Mouse (Mus musculus) frontal cortex, postnatal 25 days (tissue): ENCODE results near the gene Aco2.

Experiments used
- DNase-seq, 2 experiments: peaks; one replicate each; pipeline ENCODE4 v3.0.0; 2022; ENCODE audit warnings: low spot score in 2 of 2

Aco2 gene

DNA sequence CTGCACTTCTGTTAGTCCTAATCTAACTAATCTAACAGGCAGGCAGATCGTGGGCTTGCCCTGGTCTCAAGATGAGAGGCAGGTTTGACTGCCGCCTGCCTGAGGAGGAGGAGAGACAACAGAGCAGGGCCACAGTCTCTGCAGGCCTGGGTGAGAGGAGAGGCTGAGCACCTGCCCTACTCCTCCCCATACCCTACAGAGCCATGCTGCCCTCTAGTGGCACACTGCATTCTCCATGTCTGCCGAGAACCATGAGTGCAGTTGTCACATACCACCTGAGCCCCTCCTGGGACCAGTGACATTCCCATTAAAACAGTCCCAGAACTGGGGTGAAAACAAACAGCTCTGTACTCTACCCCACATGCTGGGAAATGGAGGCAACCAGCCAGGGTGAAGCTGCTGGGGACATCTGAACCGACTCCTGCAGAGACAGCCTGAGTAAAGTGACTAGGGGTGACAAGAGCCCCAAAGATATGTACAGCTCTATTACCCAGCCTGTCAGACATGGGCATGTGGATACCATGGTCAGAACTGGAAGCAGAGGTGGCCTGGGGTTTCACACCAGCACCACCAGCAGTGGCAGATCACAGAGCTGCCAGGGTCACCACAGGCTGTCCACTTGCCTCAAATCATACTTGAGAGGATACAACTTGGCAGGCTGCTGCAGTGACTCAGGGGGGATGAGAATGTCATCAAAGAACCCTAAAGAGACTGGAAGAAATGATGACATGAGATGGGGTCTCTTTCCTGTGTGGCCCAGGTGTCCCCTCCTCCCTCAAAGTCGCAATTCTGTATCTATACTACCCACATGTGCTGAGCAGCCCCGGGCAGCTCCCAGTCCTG, 45.7 kb downstream of the Aco2 start:
- DNase-seq: peak; percentile 54 to 65

DNA sequence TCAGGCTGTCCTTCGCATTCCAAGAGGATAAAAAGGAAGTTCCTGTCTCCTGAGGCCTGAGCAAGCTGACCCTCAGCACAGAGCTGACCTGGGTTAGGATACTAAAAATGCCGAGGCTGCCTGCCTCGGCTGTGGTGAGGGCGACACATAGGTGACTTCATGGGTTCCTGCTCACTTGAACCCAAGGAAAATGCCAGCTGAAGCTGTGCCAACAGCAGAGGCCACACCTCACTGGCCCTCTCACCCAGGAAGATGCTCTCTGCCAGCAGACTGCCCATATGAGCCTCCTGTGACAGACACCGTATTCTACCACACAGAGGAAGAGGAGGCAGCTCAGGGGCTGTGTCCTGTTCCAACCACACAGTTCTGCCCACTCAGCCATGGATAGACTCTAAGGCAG, 47.0 kb downstream of the Aco2 start:
- DNase-seq: no peak

DNA sequence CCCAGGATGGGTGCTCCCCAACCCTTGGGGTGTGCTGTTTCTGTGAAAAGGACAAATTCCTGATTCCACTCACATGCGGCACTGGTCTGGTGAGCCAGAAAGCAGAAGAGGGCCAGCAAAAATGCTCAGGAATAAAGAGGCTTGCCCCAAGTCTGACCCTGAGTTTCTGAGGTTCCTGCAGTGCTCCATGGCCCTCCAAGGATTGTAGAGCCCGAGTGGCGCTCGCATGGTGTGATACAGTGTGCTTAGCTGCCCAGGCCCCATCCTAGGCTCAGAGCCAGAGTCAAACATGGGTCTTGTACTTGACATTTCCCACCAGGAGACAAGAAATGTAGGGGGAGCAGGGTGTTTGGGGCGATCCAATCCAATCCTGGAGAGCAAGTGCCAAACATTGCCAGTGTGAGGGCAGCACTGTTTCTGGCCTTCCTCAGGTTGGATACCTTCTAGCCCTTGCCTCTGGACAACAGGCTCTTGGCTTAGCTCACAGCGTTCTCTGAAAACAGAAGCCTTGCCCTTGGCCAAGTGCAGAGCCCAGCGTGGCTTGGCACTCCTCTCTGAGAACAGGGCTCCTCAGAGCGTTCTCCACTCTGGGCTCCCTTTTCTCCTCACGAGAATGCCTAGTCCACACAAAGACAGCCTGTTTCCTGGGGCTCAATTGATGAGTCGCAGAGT, 48.6 kb downstream of the Aco2 start:
- DNase-seq: no peak

DNA sequence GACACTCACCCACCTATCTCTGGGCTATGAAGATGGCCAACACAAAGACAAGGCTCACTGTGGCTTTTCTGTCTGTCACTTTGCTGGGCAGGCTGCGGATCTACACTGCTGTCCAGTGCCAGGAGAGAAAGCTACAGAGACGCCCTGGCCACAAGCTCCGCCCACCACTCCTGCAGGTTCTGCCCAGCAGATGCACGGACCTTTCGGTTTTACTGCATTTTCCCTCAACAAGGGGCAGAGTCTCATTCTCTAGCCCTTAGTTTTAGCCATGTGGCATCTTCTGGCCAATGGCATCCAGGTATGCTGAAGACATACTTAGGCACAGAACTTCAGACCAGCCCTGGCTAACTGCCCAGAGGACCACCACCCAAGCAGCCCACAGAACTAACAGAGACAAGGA, 49.1 kb downstream of the Aco2 start:
- no peak for DNase-seq

DNA sequence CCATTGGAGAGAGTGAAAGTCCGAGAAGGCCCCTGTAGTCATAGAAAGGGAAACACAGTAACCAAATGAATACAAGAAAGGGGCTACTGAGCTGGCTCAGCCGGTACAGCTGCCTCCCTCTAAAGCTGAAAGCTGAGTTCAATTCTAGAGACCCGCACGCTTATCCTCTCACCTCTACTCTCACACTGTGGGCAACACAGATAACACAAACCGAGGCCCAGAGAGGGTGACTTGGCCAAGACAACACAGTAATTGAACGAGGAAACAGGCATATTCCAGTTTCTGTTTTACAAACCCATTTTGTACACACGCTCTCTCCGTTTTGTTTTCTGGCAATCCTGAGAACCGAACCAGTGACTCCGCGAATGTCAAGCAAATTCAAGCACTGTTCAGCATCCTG, 52.8 kb downstream of the Aco2 start:
- DNase-seq: no peak

DNA sequence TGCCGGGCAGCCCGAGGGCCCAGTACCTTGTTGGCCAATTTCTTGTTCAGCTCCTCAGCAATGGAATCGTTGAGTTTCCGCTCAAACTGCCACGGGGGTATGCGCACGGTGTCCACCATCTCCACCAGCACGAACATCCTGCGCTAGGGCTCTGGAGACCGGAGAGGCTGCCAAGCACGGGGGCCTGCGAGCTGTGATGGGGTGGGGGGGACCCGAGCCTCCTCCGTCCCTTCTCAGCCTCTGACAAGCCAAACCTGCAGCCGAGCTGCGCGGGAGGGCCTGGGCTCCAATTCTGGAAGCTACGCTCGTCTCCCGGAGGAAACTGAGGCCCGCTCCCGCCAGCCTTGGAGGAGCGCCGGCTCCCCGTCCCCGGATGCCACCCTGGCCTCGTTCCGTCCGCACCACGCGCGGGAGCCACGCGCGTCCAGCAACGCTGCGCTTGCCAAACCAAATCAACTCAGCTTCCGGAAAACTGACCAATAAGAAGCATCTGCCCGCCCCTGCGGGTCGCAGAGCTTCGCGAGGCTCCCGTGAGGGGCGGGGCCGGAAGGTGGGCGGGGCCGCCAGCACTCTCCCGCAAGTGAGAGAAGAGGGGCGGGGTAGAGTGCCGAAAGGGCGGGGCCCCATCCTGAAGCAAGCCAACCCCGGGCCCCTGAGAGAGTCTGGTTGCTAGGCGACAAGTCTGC, 53.8 kb downstream of the Aco2 start, which contains the start of gene Polr3h:
Gene Polr3h, minus strand, starts transcription at position 481 of the 686 bp plus-strand sequence.
- DNase-seq: peak; percentile 78 to 80

DNA sequence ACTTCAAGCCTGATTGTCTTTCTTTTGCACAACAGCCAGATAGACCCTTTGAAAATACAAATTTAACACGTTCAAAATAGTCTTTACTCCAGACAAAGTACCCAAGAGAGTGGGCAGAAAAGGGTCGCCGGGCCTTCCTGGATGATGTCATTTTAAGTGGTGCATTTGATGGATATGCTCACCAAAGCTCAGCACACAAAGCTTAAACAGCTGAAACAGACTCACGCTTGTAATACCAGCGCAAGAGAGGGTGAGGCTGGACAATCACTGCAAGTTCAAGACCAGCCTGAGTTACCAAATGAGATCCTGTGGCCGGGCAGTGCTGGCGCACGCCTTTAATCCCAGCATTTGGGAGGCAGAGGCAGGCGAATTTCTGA, 54.3 kb downstream of the Aco2 start:
- no peak for DNase-seq

DNA sequence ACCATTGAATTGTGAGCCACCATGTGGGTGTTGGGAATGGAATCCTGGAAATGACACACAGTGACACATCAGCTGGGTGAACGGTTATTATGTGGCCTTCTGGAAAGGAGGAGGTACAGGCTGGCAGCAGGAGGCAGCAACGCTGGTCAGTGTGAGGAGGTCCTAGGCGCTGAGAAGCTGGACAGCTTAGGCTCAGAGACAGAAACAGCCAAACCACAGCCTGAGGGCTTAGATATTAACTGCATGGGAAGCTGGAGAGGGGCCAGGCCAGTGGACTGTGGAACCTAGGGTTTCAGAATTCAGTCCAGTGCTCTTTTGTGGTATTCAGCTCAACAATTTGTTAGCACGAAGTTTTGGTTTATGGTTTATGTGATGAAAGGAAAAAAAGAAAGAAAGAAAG, 55.6 kb downstream of the Aco2 start:
- no peak for DNase-seq

DNA sequence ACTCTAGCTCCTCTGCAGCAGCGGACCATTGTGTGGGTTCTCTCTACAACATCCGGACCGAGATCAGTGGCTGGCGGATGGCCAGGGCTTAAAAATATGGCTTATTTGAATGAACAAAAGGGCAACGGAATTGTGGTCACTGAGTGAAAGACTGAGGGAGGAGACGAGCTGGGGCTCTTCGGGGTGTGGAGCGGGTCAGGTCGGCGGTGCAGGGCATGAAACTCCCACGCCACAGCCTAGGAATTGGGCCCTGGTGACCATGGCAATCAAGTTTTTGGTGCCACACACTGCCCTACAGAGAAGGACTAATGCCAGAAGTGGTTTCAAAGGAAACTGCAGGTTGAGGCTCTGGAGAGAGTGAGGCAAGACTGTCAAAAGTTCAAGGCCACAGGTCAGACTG, 56.2 kb downstream of the Aco2 start:
- no peak for DNase-seq

DNA sequence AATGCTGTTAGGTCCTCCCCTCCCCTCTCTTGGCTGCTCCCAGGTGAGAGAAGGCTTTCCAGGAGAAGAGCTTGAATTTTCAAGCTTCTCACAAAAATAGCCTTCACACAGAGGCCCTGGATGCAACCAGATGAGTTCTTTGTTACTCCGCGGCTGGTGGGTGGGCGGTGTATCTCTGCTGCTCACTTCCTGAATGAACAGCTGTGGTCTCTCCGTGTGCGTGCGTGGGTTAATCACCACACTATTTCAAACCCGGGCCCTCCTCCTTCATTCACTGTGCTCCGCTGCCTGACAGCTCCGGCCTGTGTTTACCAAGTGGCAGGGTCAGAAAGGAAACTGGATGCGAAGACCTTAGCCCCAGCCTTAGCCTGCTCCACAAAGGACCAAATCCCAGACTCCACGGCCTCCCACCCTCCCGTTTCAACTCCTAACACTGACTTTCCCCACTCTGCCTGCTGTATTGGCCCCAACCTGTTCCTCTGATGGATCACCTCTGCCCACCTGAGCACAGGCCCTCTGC, 60.9 kb downstream of the Aco2 start:
- peak; percentile 51 to 57 for DNase-seq

DNA sequence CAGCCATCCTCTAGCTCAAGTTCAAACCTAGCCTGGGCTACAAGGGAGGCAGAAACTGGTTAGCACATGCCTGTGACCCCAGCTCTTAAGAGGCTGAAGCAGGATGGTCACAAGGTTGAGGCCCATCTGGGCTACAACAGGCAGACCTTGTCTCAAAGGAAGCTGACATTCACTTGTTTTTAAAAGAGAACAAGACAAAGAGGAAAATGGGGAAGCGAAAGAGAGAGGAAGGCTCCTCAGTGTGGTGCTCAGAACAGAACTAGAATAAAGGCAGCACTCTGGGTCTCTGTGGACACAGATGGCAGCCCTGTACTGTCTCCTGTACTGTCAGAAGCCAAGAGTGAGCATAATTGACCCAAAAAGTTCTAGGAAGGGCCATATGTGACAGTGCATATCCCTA, 61.9 kb downstream of the Aco2 start:
- no peak for DNase-seq

DNA sequence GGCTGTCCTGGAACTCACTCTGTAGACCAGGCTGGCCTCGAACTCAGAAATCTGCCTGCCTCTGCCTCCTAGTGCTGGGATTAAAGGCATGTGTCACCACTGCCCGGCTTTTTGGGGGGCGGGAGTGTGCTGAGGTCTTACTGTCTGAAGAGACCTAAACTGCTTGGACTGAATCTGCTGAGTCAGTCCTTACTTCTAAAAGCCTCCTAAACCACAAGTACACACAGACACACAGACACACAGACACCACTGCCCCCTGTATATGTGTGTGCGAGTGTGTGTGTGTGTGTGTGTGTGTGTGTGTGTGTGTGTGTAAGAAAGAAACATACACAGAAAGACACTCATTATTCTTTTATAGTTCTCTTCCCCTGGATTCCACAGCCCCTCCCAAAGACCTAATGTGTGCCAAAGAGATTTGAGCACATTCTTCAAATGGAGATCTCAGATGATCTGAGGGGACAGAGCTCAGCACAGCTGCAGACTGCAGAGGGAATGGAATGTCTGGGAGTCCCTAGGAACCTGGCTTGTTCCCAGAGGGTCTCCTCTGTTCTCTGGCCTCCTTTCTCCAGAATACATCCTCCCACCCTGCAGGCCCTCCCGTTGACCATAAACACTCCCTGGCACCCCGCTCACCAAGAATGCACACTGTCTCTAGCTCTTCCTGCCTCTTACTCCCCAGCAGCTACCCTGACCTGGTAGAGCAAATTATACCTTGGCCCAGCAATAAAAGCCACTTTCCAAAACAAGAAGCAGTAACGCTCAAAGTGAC, 63.9 kb downstream of the Aco2 start:
- DNase-seq: no peak

DNA sequence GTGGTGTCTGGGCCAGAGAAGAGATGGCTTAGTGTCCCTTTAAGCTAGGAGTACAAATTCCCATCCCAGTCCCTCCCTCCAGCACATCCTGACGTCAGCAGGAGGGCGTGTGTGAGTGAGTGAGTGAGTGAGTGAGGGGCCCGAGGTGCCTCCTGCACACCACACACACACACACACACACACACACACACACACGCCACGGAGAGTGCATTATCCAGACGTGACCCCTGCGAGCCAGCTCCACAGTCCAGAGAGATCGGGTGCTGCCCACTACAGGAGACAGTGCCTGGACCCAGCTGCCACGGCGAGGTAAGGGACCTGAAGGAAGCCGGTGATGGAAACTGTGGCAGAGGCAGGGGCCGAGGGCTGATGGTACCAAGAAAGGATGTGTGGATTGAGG, 64.6 kb downstream of the Aco2 start, which contains the start of gene Csdc2:
Gene Csdc2, plus strand, starts transcription at position 81 of the 400 bp plus-strand sequence.
- DNase-seq: no peak

DNA sequence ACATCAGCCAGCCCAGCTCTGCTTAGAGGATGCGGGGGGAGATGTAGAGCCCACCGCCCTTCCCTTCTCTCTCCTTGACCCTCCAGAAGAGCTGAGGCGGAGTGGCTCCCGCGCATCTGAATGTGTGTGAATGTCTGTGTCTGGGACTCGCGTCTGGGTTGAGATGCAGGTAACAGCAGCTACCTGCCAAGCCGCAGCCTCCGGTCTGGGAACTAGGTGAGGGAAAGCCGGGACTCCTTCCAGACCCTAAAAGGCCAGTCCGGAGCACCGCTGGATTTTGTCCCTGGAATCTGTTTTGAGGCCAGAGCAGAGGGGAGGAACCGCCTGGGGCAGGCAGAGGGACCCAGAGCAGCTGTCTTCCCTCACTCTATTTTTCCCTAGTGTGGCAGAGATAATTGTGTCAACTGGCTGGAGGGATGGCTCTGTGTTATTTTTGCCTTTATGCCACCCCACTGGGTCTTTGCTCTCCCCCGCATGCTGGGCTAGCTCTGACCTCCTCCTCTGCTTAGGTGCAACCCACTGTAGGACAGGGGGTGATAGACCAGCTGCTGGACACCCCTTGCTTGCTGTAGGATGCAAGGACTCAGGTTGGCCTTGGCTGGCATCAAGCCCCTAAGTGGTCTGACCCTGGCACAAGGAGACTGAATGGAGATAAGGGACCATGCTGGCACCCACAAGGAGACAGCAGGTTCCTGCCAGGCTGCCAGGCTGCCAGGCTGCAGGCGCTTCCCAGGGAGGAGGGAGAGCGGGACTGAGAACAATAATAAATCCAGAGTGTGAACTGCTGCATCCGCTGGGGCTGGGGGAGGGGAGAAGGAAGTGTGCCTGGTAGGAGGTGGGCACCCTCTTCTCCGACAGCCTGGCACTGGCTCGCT, 65.2 kb downstream of the Aco2 start:
- DNase-seq: peak; percentile 50 to 67

DNA sequence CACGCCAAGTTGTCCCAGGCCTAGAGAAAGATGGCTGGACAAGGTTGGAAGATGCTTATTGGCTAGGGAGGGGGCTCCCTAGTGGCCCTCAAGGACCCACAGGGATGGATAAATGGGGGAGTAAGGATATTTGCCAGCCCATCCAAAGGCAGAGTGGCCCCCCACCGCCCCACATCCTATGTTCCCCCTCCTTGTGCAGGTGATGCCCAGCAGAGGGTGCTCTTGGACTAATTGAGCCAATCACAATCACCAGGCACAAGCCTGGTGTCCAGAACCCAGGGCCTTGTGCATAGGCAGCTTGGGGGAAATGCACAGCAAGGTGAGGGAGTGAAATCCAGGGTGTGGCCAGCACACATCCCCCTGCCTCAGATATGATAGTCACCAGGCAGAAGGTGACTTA, 66.1 kb downstream of the Aco2 start:
- DNase-seq: no peak

DNA sequence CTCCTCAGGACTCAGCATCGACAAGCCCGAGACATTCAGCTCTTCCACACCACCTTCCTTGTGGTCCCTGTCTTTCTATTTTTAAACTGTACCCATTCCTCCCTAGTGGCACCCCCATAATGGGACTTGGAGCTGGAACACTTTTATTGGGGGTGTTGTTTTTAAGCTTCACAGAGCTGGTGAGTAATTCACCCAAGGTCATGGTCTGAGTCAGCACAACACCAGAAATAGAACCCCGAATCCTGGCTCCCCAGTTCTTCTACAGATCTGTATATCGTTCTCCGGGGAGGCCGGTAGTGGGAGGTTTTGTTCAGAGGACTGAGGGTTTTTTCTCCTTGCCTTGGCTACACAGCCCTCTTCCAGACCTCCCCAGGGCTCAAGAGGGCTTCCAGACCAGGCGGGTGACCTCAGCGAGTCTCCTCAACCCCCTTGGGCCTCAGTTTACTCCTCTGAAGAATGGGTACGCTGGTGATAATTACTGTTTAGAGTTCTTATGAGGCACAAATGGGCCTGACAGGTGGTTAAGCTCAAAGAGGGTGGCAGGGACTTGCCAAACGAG, 67.1 kb downstream of the Aco2 start:
- DNase-seq: no peak

DNA sequence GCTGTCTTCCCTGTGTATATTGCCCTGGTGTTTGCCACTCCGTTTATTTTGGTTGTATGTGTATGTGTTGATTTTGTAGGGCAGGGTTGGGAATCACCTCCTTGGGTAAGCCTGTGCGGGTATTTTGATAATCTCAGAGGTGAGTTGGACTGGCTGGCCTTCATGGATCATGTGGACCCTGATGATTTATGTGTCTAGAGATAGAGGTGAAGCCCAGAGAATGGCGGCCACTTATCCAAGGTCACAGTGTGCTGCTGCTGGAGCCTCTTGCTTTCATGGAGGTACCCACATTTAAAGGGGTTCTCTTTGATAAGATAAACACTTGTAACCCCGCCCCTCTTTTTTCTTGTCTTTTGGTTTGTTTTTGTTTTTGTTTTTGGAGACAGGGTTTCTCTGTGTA, 67.7 kb downstream of the Aco2 start:
- DNase-seq: no peak

DNA sequence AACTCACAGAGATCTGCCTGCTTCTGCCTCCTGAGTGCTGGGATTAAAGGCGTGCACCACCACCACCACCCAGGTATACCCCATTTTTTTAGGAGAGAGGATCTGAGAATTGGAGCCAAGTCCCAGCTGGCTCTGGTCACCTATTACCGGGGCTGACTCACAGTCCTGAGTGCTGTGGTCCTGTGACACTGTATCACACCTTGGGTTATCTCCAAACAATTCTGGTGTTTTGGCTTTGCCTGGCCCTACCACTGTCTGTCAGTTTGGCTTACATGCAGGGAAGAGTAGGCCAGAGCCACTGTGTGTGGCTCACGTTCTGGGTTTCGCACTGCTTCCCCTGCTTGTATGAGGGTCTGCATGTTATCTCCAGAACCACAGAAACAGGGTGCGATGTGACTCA, 68.1 kb downstream of the Aco2 start:
- no peak for DNase-seq

DNA sequence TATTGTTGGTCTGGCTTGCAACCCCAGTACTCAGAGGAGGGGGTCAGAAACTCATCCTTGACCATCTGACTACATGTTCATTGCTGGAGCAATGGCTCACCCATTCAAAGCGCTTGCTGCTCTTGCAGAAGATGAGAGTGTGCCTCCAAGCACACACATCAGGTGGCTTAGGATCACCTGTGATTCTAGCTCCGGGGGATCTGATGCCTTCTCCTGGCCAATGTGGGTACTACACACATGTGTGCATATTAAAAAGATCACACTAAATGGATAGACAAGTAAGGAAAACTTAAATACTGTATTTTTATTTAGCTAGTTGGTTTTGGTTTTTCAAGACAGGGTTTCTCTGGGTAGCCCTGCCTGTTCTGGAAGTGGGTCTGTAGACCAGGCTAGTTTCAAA, 68.9 kb downstream of the Aco2 start:
- DNase-seq: no peak

DNA sequence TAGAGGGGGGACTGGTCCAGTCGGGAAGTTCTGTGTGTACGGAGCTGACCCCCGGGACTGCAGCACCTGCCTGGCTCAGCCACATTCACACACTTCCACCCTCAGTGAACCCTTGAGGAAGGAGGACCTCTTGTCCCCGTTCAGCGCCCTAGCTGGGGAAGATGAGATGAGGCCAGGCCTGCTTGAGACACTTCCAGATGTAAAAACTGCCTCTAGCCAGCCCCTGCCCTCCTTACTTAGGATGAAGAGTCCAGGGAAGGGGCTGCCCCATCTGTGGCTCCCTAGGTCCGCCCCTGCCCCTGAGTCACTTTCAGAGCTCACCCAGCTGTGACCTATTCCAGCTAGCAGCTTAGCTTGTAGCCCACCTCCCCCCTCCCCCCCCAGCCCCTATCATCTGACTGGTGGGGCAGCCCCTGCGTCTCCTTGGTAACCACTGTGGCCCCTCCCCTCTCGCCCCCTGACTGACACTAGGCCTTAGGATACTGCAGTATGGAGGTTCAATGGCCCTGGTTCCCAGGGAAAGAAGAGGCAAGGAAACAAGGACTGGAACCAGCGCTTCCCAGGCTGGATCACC, 71.2 kb downstream of the Aco2 start:
- DNase-seq: no peak
